Mouse (Mus musculus): ENCODE measurements around the gene Olfr1180. TPM values are rescaled to one million over a fixed set of nuclear protein-coding genes. Genes with fewer than 3 reads are reported as not detected.
"Not testable (repeated sequence)": the region's sequence is repeated elsewhere in the genome, so short reads cannot be mapped to it uniquely, and the experiment has no call there.

Gene Olfr1180
- total RNA-seq (2021), result not detected
- long read RNA-seq, experiment 1, result 0 reads
- long read RNA-seq, experiment 2, result 0 reads

GRCm38 (mm10) chr2:88419051-88419450 lies at the start of gene Olfr1180:
Olfr1180 (minus strand) TSS chr2:88419151.
- no peak for DNase-seq
- intact Hi-C loops (cut with DNase I), result no loop called here

- intact Hi-C loops (cut with DNase I); DNase-seq: not testable (repeated sequence)
These were observed 35.6 kb upstream of the Olfr1180 start, which contains the start of gene Olfr1183 for GRCm38 (mm10) chr2:88454567-88454966. Olfr1183 (plus strand) TSS chr2:88454867.

- intact Hi-C loops (cut with DNase I), result no loop called here
These were observed 30.1 kb upstream of the Olfr1180 start, which contains the start of gene Gm13757 for GRCm38 (mm10) chr2:88449031-88449430. Gm13757 (minus strand) TSS chr2:88449131.

DNA sequence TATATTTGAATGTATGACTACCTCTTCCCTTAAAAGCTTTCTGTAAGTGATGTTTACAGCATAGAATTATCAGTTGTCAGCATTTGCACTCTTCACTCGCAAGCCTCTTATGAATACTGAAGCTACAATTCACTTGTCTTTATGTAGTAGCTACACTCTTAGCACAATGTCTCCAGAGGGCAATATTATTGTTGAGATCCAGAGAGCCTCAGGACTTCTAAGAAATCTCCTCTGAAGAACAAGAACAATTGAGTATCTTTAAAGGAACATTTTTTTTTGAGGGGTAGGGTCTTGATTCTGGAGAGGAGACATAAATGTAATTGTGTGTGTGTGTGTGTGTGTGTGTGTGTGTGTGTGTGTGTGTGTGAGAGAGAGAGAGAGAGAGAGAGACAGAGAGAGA lies 7.1 kb upstream of the Olfr1180 start, which contains the start of gene Olfr1181:
Gene Olfr1181, minus strand, starts transcription at position 101 of the 400 bp plus-strand sequence.
- intact Hi-C loops (cut with DNase I), result no loop called here
- DNase-seq, result no peak

More at GRCm38 (mm10) chr2:88449031-88449430, 30.1 kb upstream of the Olfr1180 start, which contains the start of gene Gm13757:
- no peak for DNase-seq

DNA sequence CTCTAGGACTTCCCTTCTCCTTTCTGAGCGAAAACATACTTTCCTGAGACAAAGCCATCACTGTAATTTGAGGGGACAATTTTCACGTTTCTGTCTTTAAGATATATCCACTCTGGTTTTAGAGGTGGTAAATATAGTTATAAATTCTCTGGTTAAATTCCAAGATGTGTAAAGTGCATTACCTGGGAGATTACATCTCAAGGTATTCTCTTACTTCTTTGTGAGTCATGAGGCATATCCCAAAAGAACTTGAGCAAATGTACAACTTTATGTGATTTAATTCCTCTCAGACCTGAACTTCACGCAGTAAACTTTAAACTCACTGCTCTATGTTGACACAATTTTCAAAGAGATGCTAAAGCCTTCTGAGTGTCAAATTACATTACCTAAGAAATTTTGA lies 12.6 kb downstream of the Olfr1180 start, which contains the start of gene Olfr1179:
Gene Olfr1179, minus strand, starts transcription at position 101 of the 400 bp plus-strand sequence.
- DNase-seq, result no peak
- intact Hi-C loops (cut with DNase I), result no loop called here

DNA sequence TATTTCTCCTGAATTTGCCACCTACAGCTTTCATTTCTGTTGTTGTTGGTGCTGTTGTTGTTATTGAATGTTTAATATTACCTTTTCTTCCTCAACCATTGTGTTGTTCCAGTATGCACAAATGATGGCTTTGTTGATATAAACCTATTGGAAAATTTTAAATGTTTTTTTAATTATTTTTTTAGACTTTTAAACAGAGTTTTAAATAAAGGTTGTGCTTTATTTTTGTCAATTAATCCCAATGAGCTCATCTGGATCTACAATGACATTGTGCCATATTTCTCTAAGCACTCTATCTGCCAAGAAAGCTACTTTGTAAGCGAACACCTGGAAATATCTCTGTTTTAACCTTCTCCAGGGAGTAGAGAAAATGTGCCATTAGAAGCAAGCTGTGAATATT lies 32.2 kb downstream of the Olfr1180 start, which contains the start of gene Olfr1178:
Gene Olfr1178, plus strand, starts transcription at position 301 of the 400 bp plus-strand sequence.
- intact Hi-C loops (cut with DNase I), result no loop called here
- no peak for DNase-seq

Other genes with a start within 250 kb of the Olfr1180 start
- not detected for gene Olfr1168, start 237.3 kb downstream of the Olfr1180 start, total RNA-seq (2021)
- not detected for gene Olfr1170, start 190.8 kb downstream of the Olfr1180 start, total RNA-seq (2021)
- not detected for gene Olfr1173, start 139.3 kb downstream of the Olfr1180 start, total RNA-seq (2021)
- gene Olfr1174-ps, start 104.0 kb downstream of the Olfr1180 start, total RNA-seq (2021), result not detected
- gene Olfr1175-ps, start 91.9 kb downstream of the Olfr1180 start, total RNA-seq (2021), result not detected
- not detected for gene Olfr1176, start 82.4 kb downstream of the Olfr1180 start, total RNA-seq (2021)
- not detected for gene Olfr1177-ps, start 72.7 kb downstream of the Olfr1180 start, total RNA-seq (2021)
- not detected for gene Olfr1178, start 32.1 kb downstream of the Olfr1180 start, total RNA-seq (2021)
- not detected for gene Olfr1179, start 12.7 kb downstream of the Olfr1180 start, total RNA-seq (2021)
- gene Olfr1181, start 7.0 kb upstream of the Olfr1180 start, total RNA-seq (2021), result not detected
- gene Gm13757, start 30.0 kb upstream of the Olfr1180 start, total RNA-seq (2021), result not detected
- not detected for gene Olfr1183, start 35.7 kb upstream of the Olfr1180 start, total RNA-seq (2021)
- gene Olfr1184, start 64.4 kb upstream of the Olfr1180 start, total RNA-seq (2021), result not detected
- gene Olfr1185-ps1, start 74.2 kb upstream of the Olfr1180 start, total RNA-seq (2021), result not detected
- gene Olfr1186, start 99.4 kb upstream of the Olfr1180 start, total RNA-seq (2021), result not detected
- gene Olfr1188, start 137.8 kb upstream of the Olfr1180 start, total RNA-seq (2021), result not detected
- gene Olfr1189, start 167.3 kb upstream of the Olfr1180 start, total RNA-seq (2021), result not detected
- not detected for gene Olfr1191-ps1, start 221.4 kb upstream of the Olfr1180 start, total RNA-seq (2021)
- not detected for gene Olfr1192-ps1, start 229.4 kb upstream of the Olfr1180 start, total RNA-seq (2021)